Mouse (Mus musculus) limb, embryonic 15.5 days (tissue): ENCODE data around the gene Setd2. TPM values are rescaled to one million over a fixed set of nuclear protein-coding genes. Genes with fewer than 3 reads are reported as not detected.

ENCODE experiments used
- ATAC-seq: fragments of 200-750 bp; cut with Nextera tagmentation; 2 replicates; pipeline ENCODE4 v1.8.0; 2017; ENCODE audit warnings: low read depth, moderate TSS enrichment; ENCODE audit not compliant: insufficient number of reproducible peaks, low FRiP score, low TSS enrichment
- H3K27ac ChIP-seq: fragments of 300-500 bp; sonication (generic); 2 replicates; pipeline ENCODE4 v1.5.1; 2015; ENCODE audit warnings: moderate library complexity, mild to moderate bottlenecking, inconsistent platforms
- H3K27me3 ChIP-seq: fragments of 300-500 bp; sonication (generic); 2 replicates; pipeline ENCODE4 v1.6.1; 2015; ENCODE audit warnings: inconsistent platforms
- H3K36me3 ChIP-seq: fragments of 300-500 bp; sonication (generic); 2 replicates; pipeline ENCODE4 v1.6.1; 2015; ENCODE audit warnings: inconsistent platforms
- H3K4me1 ChIP-seq: fragments of 300-500 bp; sonication (generic); 2 replicates; pipeline ENCODE4 v1.6.1; 2015; ENCODE audit warnings: inconsistent platforms
- H3K4me2 ChIP-seq: fragments of 300-500 bp; sonication (generic); 2 replicates; pipeline ENCODE4 v1.6.1; 2015; ENCODE audit warnings: mild to moderate bottlenecking, inconsistent platforms
- H3K4me3 ChIP-seq: fragments of 300-500 bp; sonication (generic); 2 replicates; pipeline ENCODE4 v1.5.1; 2015; ENCODE audit warnings: mild to moderate bottlenecking, inconsistent platforms
- H3K9ac ChIP-seq: fragments of 300-500 bp; sonication (generic); 2 replicates; pipeline ENCODE4 v1.6.1; 2015; ENCODE audit warnings: inconsistent platforms
- H3K9me3 ChIP-seq: fragments of 300-500 bp; sonication (generic); 2 replicates; pipeline ENCODE4 v1.6.1; 2016; ENCODE audit warnings: inconsistent platforms
- WGBS: fragments of 180-500 bp; shearing (Covaris S2); methylation state at CpG from one replicate; pipeline ENCODE4 v1.1.7; 2015; 5-methylcytosine and 5-hydroxymethylcytosine counted together
- polyA plus RNA-seq: library from polyadenylated mRNA; unstranded; fragments of >200 nt; fragmentation: Nextera tagmentation; extraction: Ambion mirVana; gene quantifications from 2 replicates; pipeline ENCODE4 v1.2.1, GENCODE M21; 2015

The Setd2 gene
- polyA plus RNA-seq, result 31.9 and 34.0 TPM in 2 replicates

DNA sequence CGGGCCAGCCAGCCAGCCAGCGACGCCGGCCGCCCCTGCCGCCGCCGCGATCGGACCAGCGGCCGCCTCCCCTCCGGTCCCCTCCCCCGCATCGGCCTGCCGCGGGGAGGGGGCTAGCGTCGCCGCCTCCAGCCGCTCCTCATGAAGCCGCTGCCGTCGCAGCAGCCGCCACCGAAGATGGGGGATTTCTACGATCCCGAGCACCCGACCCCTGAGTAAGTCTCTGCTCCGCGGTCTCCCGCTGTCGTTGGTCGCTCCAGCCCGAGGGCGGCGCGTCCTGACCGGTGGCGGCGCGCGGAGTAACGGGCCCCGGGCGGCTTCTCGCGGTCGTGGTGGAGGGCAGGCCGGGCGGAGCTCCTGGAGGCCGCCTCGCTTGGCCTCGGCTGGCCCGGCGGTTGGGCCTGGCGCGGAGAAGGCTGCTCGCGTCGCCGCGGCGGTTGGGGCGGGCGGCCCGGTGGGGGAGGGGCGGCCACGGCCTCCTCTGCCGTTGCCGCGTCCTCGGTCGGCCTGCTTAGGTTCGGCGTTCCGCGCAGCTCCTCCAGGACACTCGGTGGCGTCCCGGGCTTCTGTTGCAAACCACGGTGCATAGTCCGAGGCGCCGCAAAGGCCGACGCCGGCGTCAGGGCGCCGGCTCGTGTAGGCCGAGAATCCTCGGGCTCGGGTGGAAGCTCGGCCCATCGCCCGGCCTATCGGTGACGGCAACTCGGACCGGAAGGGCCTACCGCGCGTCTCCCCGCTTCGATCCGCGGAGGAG is at the start of gene Setd2:
TSS of gene Setd2 (plus strand) at position 60 of the 754 bp plus-strand sequence.
- peak within 1 kb of the TSS; percentile 99 for H3K9ac ChIP-seq
- ATAC-seq, result peak; percentile 41
- H3K4me3 ChIP-seq, result peak within 1 kb of the TSS; percentile 99
- H3K36me3 ChIP-seq, result 0 out of 2 replicates have a peak, but pooled peaks cover 5% of the 10 kb centered on the region
- H3K9me3 ChIP-seq, result no peaks in the 10 kb centered on the region
- H3K27me3 ChIP-seq, result no peaks in the 10 kb centered on the region
- peak within 1 kb of the TSS; percentile 100 for H3K27ac ChIP-seq
- WGBS, result under 1% methylated on average over 86 of the region's 109 CpGs
- H3K4me1 ChIP-seq, result peaks cover 22% of the 10 kb centered on the region
- peak within 1 kb of the TSS; percentile 57 for H3K4me2 ChIP-seq

- no peaks in the 10 kb centered on the region for H3K4me1 ChIP-seq
- H3K4me2 ChIP-seq, result no peak overlapping the region
- H3K27ac ChIP-seq, result no peak overlapping the region
- WGBS, result 54% methylated on average over 4 of the region's 4 CpGs
- H3K9me3 ChIP-seq, result 0 out of 2 replicates have a peak, but pooled peaks cover 3% of the 10 kb centered on the region
- no peak overlapping the region for H3K4me3 ChIP-seq
- H3K27me3 ChIP-seq, result no peaks in the 10 kb centered on the region
- no peak overlapping the region for H3K9ac ChIP-seq
- no peaks in the 10 kb centered on the region for H3K36me3 ChIP-seq
- ATAC-seq, result no peak
Observed at GRCm38 (mm10) chr9:110488841-110489240, 43.6 kb upstream of the Setd2 start.

- 62% methylated on average over 5 of the region's 5 CpGs for WGBS
- H3K4me3 ChIP-seq, result no peak overlapping the region
- H3K27ac ChIP-seq, result no peak overlapping the region
- H3K9me3 ChIP-seq, result 0 out of 2 replicates have a peak, but pooled peaks cover 3% of the 10 kb centered on the region
- ATAC-seq, result no peak
- no peaks in the 10 kb centered on the region for H3K4me1 ChIP-seq
- H3K9ac ChIP-seq, result no peak overlapping the region
- H3K36me3 ChIP-seq, result no peaks in the 10 kb centered on the region
- no peak overlapping the region for H3K4me2 ChIP-seq
- H3K27me3 ChIP-seq, result no peaks in the 10 kb centered on the region
Observed at GRCm38 (mm10) chr9:110490913-110491312, 41.5 kb upstream of the Setd2 start.

- no peak overlapping the region for H3K9ac ChIP-seq
- ATAC-seq, result no peak
- no peaks in the 10 kb centered on the region for H3K36me3 ChIP-seq
- H3K4me1 ChIP-seq, result no peaks in the 10 kb centered on the region
- H3K27me3 ChIP-seq, result no peaks in the 10 kb centered on the region
- no peak overlapping the region for H3K4me2 ChIP-seq
- H3K4me3 ChIP-seq, result no peak overlapping the region
- 58% methylated on average over 2 of the region's 2 CpGs for WGBS
- H3K27ac ChIP-seq, result no peak overlapping the region
- no peaks in the 10 kb centered on the region for H3K9me3 ChIP-seq
Observed at GRCm38 (mm10) chr9:110525737-110526136, 6.7 kb upstream of the Setd2 start.

GRCm38 (mm10) chr9:110529002-110529737 is 3.2 kb upstream of the Setd2 start:
- H3K36me3 ChIP-seq, result no peaks in the 10 kb centered on the region
- H3K27me3 ChIP-seq, result no peaks in the 10 kb centered on the region
- 54% methylated on average over 9 of the region's 9 CpGs for WGBS
- H3K4me2 ChIP-seq, result no peak overlapping the region
- H3K9me3 ChIP-seq, result no peaks in the 10 kb centered on the region
- H3K4me1 ChIP-seq, result peaks cover 10% of the 10 kb centered on the region
- no peak overlapping the region for H3K9ac ChIP-seq
- no peak for ATAC-seq
- H3K4me3 ChIP-seq, result no peak overlapping the region
- no peak overlapping the region for H3K27ac ChIP-seq

- H3K9ac ChIP-seq, result no peak overlapping the region
- peaks cover 22% of the 10 kb centered on the region for H3K4me1 ChIP-seq
- no peaks in the 10 kb centered on the region for H3K27me3 ChIP-seq
- H3K9me3 ChIP-seq, result no peaks in the 10 kb centered on the region
- no peak overlapping the region for H3K4me2 ChIP-seq
- H3K27ac ChIP-seq, result no peak overlapping the region
- H3K36me3 ChIP-seq, result no peaks in the 10 kb centered on the region
- ATAC-seq, result no peak
- H3K4me3 ChIP-seq, result no peak overlapping the region
- 68% methylated on average over 3 of the region's 3 CpGs for WGBS
Observed at GRCm38 (mm10) chr9:110530650-110531049, 1.7 kb upstream of the Setd2 start.

DNA sequence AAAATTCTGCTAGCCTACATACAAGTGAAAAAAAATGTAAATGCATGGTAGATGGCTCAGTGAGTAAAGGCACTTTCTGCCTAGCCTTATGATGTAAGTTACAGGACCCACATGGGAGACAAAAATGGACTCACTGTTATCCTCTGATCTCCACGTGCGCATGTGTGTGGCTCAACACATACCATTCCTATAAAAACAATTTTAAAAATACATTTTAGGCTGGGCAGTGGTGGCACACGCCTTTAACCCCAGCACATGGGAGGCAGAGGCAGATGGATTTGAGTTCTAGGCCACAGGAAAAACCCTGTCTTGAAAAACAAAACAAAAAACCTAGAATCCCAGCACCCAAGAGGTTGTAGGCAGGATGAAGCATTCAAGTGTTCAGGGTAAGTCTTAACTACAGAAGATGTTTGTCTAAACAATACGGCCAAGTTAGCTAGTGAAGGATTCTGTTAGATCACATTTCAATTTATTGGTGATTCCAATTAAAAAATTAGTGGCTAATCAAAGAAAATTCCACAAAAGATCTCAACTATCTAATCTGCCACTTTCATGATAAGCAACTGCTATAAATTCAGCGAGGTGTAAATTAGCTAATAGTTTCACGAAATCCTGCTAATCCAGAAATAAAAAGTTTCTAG is 1.1 kb upstream of the Setd2 start:
- Histone ChIP-seq H3K9ac (no peak overlapping the region), H3K27me3 (no peaks in the 10 kb centered on the region), H3K27ac (peak overlapping the region; percentile 100)

DNA sequence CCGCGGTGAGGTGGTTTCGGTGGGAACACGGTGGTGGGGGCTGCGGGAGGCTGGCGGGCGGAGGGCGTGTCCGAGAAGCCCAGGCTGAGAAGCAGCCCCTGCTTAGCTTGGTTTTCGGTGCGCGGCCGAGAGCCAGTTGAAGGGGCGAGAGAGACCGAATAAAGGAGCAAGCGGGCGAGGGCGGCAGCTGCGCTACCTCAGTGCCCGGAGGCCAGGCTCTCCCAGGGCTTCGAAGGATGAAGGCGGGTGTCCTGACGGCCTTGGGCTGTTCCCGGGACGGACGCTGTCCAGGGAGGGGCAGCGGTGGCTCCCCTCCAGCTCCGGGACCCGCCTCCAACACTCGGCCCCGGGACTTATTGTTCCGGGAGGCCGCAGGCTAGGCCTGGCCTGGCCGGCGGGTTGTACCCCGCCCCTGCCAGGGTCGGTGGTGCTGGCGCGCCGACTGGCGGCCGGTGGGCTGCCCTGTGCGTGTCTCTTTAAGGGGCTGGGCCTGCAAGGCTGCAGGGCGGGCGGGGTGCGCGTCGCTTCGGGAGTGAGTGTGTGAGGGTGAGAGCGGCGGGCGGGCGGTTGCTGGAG is 395 bp upstream of the Setd2 start:
- no peaks in the 10 kb centered on the region for H3K27me3 ChIP-seq
- peak; percentile 99 for ATAC-seq
- peaks cover 22% of the 10 kb centered on the region for H3K4me1 ChIP-seq
- H3K36me3 ChIP-seq, result 0 out of 2 replicates have a peak, but pooled peaks cover 2% of the 10 kb centered on the region
- peak overlapping the region; percentile 82 for H3K9ac ChIP-seq
- H3K27ac ChIP-seq, result peak overlapping the region; percentile 100
- peak overlapping the region; percentile 49 for H3K4me2 ChIP-seq
- H3K9me3 ChIP-seq, result no peaks in the 10 kb centered on the region
- peak overlapping the region; percentile 99 for H3K4me3 ChIP-seq
- WGBS, result under 1% methylated on average over 47 of the region's 53 CpGs

More for the DNA sequence above, 1.1 kb upstream of the Setd2 start:
- H3K9me3 ChIP-seq, result no peaks in the 10 kb centered on the region
- H3K36me3 ChIP-seq, result no peaks in the 10 kb centered on the region
- H3K4me2 ChIP-seq, result peak overlapping the region; percentile 49
- peaks cover 22% of the 10 kb centered on the region for H3K4me1 ChIP-seq
- ATAC-seq, result no peak
- peak overlapping the region; percentile 99 for H3K4me3 ChIP-seq
- WGBS, result 22% methylated on average over 6 of the region's 6 CpGs

DNA sequence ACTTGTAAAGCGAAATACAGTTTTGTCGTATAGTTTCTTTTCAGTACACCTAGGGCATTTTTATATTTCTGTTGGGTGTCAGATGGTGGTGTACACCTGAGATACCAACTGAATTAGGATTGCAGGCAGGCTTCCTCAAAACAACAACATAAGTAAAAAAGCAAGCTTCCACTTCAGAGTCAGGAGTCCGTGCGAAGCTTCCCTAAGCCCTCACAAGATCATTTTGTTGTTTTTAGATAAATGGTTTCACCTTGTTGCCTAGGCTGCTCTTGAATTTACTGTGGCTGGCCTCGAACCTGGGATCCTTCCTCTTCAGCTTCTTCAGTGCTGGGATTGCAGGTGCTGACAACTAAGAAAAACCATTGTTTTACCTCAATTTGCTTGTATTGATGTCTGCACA is 1.2 kb downstream of the Setd2 start:
- no peak for ATAC-seq
- no peaks in the 10 kb centered on the region for H3K9me3 ChIP-seq
- H3K4me1 ChIP-seq, result peaks cover 22% of the 10 kb centered on the region
- WGBS, result 30% methylated on average over 5 of the region's 5 CpGs
- H3K4me2 ChIP-seq, result peak overlapping the region; percentile 57
- H3K27ac ChIP-seq, result no peak overlapping the region
- H3K27me3 ChIP-seq, result no peaks in the 10 kb centered on the region
- peak overlapping the region; percentile 99 for H3K9ac ChIP-seq
- 0 out of 2 replicates have a peak, but pooled peaks cover 5% of the 10 kb centered on the region for H3K36me3 ChIP-seq
- H3K4me3 ChIP-seq, result peak overlapping the region; percentile 99

GRCm38 (mm10) chr9:110535114-110535513 is 2.7 kb downstream of the Setd2 start:
- Histone ChIP-seq H3K4me1 (peaks cover 22% of the 10 kb centered on the region), H3K9ac (no peak overlapping the region), H3K4me3 (no peak overlapping the region), H3K27me3 (no peaks in the 10 kb centered on the region), H3K36me3 (0 out of 2 replicates have a peak, but pooled peaks cover 5% of the 10 kb centered on the region), H3K4me2 (peak overlapping the region; percentile 2; the same call in 1 of the 2 replicates), H3K27ac (no peak overlapping the region), H3K9me3 (no peaks in the 10 kb centered on the region)
- no peak for ATAC-seq
- 52% methylated on average over 2 of the region's 2 CpGs for WGBS

DNA sequence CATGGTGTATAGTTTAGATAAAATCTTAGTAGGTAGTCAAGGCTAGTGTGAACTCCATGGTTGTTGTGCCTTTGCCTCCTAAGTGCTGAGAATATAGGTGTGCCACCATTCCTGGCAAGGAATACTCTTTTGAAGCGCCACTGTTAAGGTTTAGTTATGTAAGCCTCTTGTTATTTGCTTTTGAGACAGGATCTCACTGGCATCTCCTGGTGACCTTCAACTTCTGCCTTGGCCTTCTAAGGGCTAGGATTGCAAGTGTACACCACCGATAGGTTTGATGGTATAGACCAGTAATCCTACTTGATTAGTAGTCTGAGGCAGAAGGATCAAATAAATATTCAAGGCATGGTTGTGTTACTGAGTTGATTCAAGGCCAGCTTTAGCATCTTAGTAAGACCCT is 4.2 kb downstream of the Setd2 start:
- no peaks in the 10 kb centered on the region for H3K27me3 ChIP-seq
- H3K4me3 ChIP-seq, result no peak overlapping the region
- H3K9ac ChIP-seq, result no peak overlapping the region
- peaks cover 18% of the 10 kb centered on the region for H3K4me1 ChIP-seq
- H3K9me3 ChIP-seq, result no peaks in the 10 kb centered on the region
- no peak overlapping the region for H3K4me2 ChIP-seq
- H3K36me3 ChIP-seq, result 0 out of 2 replicates have a peak, but pooled peaks cover 5% of the 10 kb centered on the region
- WGBS, result 91% methylated on average over 2 of the region's 2 CpGs
- no peak for ATAC-seq
- H3K27ac ChIP-seq, result no peak overlapping the region
